Mouse (Mus musculus) hematopoietic stem cell, adult 5-6 weeks (primary cell): ENCODE measurements around the gene Sephs2. TPM values are rescaled to one million over a fixed set of nuclear protein-coding genes. Genes with fewer than 3 reads are reported as not detected.

ENCODE experiments used
- ATAC-seq, 2 experiments: fragments of 125-278 bp in 1 of 2; replicated peaks in 1 of 2; 2 replicates each; pipeline ENCODE4 v1.8.0; 2016 to 2017; ENCODE audit warnings: inconsistent platforms in 2 of 2, mild to moderate bottlenecking in 2 of 2, moderate number of reproducible peaks in 2 of 2, low read depth in 1 of 2, moderate TSS enrichment in 1 of 2; ENCODE audit not compliant: low FRiP score in 2 of 2, poor library complexity in 2 of 2, severe bottlenecking in 2 of 2, insufficient read depth in 1 of 2, low TSS enrichment in 1 of 2
- total RNA-seq: library from RNA; stranded (forward); fragments of 172-1452, 232-1000 nt; gene quantifications from 2 replicates; pipeline ENCODE4 v1.2.3, GENCODE M21; 2017

Sephs2 gene
- total RNA-seq, 1 experiment from 2014 or later = 79.8 TPM

- no peak for ATAC-seq
Observed at GRCm38 (mm10) chr7:127223515-127224478, 50.1 kb downstream of the Sephs2 start.

GRCm38 (mm10) chr7:127223106-127223505 lies 50.7 kb downstream of the Sephs2 start:
- ATAC-seq = no peak

Other genes starting within 250 kb of the Sephs2 start
- 53.3 and 65.4 TPM in 2 replicates for gene Maz, start 247.0 kb downstream of the Sephs2 start, total RNA-seq
- gene Kif22, start 231.6 kb downstream of the Sephs2 start, total RNA-seq = 74.5 and 90.1 TPM in 2 replicates
- 3.8 and 5.7 TPM in 2 replicates for gene Zg16, start 186.7 kb downstream of the Sephs2 start, total RNA-seq
- 30.3 and 42.1 TPM in 2 replicates for gene AI467606, start 182.7 kb downstream of the Sephs2 start, total RNA-seq
- 2.3 and 2.7 TPM in 2 replicates for gene Qprt, start 151.8 kb downstream of the Sephs2 start, total RNA-seq
- 311 and 346 TPM in 2 replicates for gene Spn, start 136.2 kb downstream of the Sephs2 start, total RNA-seq
- 32.0 and 63.9 TPM in 2 replicates for gene Cd2bp2, start 78.0 kb downstream of the Sephs2 start, total RNA-seq
- 33.2 and 36.4 TPM in 2 replicates for gene Tbc1d10b, start 65.6 kb downstream of the Sephs2 start, total RNA-seq
- gene Mylpf, start 65.2 kb downstream of the Sephs2 start, total RNA-seq = 8.3 and 23.4 TPM in 2 replicates
- 19.8 and 29.2 TPM in 2 replicates for gene Zfp553, start 41.0 kb downstream of the Sephs2 start, total RNA-seq
- gene Sept1, start 40.9 kb downstream of the Sephs2 start, total RNA-seq = 145 and 165 TPM in 2 replicates
- gene Zfp771, start 29.8 kb downstream of the Sephs2 start, total RNA-seq = 3.9 and 10.2 TPM in 2 replicates
- gene Dctpp1, start 13.3 kb downstream of the Sephs2 start, total RNA-seq = 59.0 and 60.5 TPM in 2 replicates
- 13.7 and 23.1 TPM in 2 replicates for gene Itgal, start 22.2 kb upstream of the Sephs2 start, total RNA-seq
- 9.1 and 11.1 TPM in 2 replicates for gene Zfp768, start 71.5 kb upstream of the Sephs2 start, total RNA-seq
- gene Zfp747, start 102.0 kb upstream of the Sephs2 start, total RNA-seq = 6.8 TPM in 2 replicates
- 7.4 and 7.8 TPM in 2 replicates for gene 9130019O22Rik, start 113.1 kb upstream of the Sephs2 start, total RNA-seq
- 7.4 and 8.1 TPM in 2 replicates for gene E430018J23Rik, start 119.6 kb upstream of the Sephs2 start, total RNA-seq
- gene Zfp764, start 132.8 kb upstream of the Sephs2 start, total RNA-seq = 13.1 and 13.9 TPM in 2 replicates
- 3.7 and 11.5 TPM in 2 replicates for gene Zfp688, start 148.0 kb upstream of the Sephs2 start, total RNA-seq
- 3.1 and 4.3 TPM in 2 replicates for gene Zfp689, start 175.1 kb upstream of the Sephs2 start, total RNA-seq
- 23.6 and 29.6 TPM in 2 replicates for gene Prr14, start 185.6 kb upstream of the Sephs2 start, total RNA-seq
- 15.2 and 27.3 TPM in 2 replicates for gene Fbrs, start 205.1 kb upstream of the Sephs2 start, total RNA-seq
- gene Srcap, start 237.9 kb upstream of the Sephs2 start, total RNA-seq = 24.2 and 38.4 TPM in 2 replicates
- 8.9 and 9.1 TPM in 2 replicates for gene Gm42715, start 245.5 kb upstream of the Sephs2 start, total RNA-seq